Mouse (Mus musculus) splenic B cell, adult 2 months (primary cell): ENCODE measurements around the gene Shq1.

ENCODE experiments used
- DNase-seq: peaks from one replicate; pipeline ENCODE4 v3.0.0-alpha.2; 2011; ENCODE audit warnings: low read depth, low spot score
- H3K27me3 ChIP-seq: 2 replicates; pipeline ENCODE4 v1.6.1; 2012; ENCODE audit warnings: mild to moderate bottlenecking, low read length, moderate library complexity, mixed read lengths; ENCODE audit not compliant: control insufficient read depth, poor library complexity, insufficient read depth, severe bottlenecking
- H3K36me3 ChIP-seq: 2 replicates; pipeline ENCODE4 v1.6.1; 2012; ENCODE audit warnings: mild to moderate bottlenecking, low read length, moderate library complexity, mixed read lengths; ENCODE audit not compliant: control insufficient read depth, poor library complexity, insufficient read depth, severe bottlenecking

Shq1 gene

DNA sequence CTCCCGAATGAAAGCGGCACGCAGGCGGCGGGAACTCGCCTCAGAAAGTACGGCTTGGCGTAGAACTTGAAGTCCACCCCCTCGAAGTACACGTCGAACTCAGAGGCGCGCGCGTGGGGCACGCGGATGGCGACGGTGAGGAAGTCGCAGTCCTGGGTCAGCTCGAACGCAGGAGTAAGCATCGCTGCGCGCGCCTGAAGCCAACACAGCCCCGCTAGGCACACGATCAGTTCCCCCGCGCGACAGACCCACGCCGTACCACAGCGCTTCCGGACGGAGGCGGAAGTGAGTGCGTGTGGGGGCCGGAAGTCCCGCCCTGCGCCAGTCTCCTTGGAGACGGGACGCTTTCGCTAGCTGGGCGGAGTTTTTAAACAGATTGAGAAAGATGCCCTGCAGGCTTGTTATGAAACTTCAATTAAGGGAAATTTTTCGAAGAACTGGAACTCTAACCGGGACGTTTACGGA, at the start of gene Shq1:
TSS of gene Shq1 (minus strand) at position 278 of the 465 bp plus-strand sequence.
- DNase-seq = peak; percentile 95
- H3K36me3 ChIP-seq = no peaks in the 10 kb centered on the region
- H3K27me3 ChIP-seq = no peaks in the 10 kb centered on the region

DNA sequence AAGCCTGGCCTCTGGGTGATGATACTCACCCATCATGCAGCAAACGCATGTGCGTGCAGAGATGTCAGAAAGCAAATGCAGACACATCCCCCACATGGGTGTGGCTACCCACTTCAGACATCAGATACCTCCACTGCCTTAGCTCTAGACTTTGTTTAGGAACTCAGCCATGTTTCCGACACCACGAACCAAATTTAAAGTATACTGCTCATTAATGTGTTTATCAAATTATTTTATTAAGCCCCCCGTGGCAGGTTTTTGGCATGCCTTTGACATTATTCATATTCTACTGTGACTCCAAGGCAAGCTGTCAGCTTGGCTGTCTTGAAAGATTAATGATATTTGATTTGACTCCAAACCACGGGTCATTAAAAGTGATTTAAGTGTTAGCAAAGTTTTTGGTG, 49.1 kb upstream of the Shq1 start:
- Histone ChIP-seq H3K27me3 (no peaks in the 10 kb centered on the region), H3K36me3 (no peaks in the 10 kb centered on the region)
- DNase-seq = no peak

DNA sequence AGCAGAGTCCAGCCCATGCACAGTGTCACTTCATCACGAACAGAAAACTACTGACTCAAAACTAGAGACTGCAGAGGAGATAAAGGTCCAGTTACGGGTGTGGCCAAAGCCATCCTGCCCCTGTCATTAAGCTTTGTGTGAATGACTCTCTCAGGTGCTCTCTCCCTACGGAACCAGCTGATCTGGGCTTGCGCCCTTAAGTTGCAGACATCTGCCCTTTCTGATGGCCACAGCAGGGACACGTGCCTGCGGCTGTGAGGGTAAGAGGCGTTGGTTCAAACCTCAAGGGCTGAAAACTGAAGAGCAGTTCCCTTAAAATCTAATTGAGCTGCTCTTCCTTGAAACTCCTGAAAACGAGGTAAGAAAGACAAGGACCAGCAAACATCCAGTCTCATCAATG, 45.9 kb upstream of the Shq1 start:
- DNase-seq = no peak
- Histone ChIP-seq H3K36me3 (no peaks in the 10 kb centered on the region), H3K27me3 (no peaks in the 10 kb centered on the region)

DNA sequence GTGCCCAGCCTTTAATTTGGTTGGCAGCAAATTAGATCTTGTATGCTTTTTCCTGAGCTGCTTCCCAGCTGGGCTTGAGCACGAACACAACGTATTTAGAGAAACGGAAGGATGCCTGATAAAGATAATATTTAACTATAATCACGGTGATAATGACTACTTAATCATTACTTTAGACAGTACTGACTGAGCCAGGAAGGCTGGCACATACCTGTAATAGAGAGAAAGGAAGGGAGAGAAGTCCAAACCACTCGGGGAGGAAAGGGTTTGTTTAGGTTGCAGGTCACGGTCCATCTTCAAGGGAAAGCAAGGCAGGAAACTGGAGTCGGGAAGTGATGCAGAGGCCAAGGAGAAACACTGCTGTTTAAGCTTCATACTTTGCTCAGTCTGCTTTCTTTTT, 45.2 kb upstream of the Shq1 start:
- H3K36me3 ChIP-seq = no peaks in the 10 kb centered on the region
- H3K27me3 ChIP-seq = no peaks in the 10 kb centered on the region
- DNase-seq = no peak

DNA sequence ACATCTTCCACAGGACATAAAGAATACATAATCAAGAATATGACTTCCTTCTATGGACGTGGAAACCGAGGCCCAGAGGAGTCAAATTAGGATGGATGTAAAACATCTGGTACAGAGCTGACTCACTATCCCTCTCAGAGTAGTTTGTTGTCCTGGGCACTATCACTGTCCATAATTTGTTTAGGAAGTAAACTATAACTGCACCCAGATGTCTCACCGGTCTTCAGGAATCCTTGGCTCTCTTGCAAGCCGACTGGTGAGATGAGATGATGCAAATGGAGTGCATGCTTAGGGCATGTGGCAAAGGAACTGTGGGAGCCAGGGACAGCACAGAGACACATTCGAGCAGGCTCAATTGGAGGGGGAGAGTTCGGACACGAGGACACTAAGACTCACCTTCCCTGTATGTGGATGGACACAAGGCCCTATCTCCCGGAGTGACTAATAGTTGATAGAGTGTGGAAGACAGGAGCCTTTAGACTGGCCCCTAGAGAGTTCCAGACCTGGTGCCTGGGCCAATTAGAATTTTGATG, 44.4 kb upstream of the Shq1 start:
- DNase-seq = no peak
- H3K36me3 ChIP-seq = no peaks in the 10 kb centered on the region
- no peaks in the 10 kb centered on the region for H3K27me3 ChIP-seq

DNA sequence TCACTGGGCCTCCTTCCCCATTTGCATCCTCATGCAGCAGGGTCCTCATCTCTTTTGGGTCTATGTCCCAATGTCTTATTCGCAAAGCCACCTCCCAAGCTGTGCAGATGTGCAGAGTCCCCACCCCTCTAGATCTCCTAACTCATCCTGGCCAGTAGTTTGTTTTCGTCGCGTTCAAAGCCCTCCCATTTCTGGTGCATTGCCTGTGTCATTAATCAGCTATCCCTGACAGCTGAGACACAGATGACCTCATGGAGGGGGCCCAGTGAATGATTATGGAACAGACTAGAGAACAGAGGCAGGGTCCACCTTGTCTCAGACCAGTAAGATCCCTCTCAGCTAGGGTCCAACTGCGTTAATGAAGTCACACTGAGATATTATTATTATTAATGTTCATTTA, 39.9 kb upstream of the Shq1 start:
- no peaks in the 10 kb centered on the region for H3K36me3 ChIP-seq
- H3K27me3 ChIP-seq = no peaks in the 10 kb centered on the region
- DNase-seq = no peak

DNA sequence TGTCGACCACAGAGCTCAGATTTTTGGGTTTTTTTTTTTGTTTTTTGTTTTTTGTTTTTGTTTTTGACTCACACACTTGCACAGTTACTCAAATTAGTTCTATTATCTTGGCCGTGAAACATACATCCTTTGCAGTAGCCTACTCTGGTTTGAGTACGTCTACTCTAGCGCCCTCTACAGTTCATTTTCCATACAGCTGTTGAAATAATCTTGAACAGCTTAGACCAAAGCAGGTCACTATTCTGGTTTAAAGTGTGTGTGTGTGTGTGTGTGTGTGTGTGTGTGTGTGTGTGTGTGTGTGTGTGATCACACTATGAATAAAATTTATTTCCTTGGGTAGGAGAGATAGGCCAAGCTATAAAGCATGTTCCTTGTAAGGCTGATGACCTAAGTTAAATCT, 39.2 kb upstream of the Shq1 start:
- no peaks in the 10 kb centered on the region for H3K27me3 ChIP-seq
- DNase-seq = peak; percentile 31
- no peaks in the 10 kb centered on the region for H3K36me3 ChIP-seq

DNA sequence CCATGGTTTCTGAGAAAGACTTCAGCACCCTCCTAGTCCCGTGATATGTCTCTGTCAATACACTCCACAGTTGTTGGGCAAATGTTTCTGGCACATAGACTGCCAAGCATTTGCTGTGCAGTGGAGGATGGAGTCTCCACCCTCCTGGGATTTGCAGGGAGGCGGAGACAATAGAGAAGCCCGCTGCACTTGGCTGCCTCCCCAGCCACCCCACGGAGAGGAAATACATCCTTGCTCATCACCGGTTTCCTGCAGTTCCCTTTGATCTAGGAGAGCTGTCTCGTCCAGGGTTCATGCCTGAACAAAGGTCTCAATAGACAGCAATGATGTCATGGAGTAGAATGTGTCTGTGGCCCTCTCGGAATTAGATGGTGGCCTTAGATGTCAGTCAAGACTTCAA, 38.5 kb upstream of the Shq1 start:
- DNase-seq = peak; percentile 14
- Histone ChIP-seq H3K36me3 (no peaks in the 10 kb centered on the region), H3K27me3 (no peaks in the 10 kb centered on the region)

DNA sequence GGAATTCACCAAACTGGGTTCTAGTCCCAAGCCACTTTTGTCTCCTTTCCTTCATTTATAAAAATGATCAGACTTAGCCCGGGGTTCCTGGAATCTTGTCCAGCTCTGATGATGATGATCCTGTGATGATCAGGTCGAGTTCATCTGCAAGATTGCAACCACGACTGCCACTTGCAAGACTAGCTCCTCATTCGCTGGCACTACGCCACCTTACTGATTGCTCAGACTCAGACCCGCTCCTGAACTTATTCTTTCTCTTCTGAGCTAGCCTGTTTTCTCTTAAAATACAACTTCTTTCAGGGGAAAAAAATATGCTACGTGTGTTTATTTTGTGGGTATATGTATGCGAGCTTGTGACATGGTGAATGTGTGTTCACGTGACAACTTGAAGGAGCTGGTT, 38.0 kb upstream of the Shq1 start:
- no peaks in the 10 kb centered on the region for H3K27me3 ChIP-seq
- no peaks in the 10 kb centered on the region for H3K36me3 ChIP-seq
- DNase-seq = no peak

DNA sequence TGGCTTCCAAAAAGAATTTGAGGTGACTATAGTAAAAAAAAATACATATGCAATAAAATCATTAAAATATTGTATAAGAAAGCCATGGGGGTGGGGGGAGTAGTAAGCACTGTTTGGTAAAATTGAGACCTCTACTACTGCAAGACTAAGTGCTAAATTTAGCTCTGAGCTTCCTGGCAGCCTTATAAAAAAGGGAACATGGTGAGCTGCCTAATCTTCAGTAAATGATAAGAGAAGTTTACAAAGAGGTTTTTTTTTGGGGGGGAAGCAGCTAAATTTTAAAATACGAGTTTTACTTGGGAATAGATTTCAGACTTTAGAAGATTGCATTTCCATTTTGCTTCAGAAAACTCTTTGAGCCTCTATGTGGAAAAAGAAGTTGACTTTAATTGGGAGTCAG, 37.3 kb upstream of the Shq1 start:
- H3K27me3 ChIP-seq = no peaks in the 10 kb centered on the region
- no peaks in the 10 kb centered on the region for H3K36me3 ChIP-seq
- DNase-seq = no peak

DNA sequence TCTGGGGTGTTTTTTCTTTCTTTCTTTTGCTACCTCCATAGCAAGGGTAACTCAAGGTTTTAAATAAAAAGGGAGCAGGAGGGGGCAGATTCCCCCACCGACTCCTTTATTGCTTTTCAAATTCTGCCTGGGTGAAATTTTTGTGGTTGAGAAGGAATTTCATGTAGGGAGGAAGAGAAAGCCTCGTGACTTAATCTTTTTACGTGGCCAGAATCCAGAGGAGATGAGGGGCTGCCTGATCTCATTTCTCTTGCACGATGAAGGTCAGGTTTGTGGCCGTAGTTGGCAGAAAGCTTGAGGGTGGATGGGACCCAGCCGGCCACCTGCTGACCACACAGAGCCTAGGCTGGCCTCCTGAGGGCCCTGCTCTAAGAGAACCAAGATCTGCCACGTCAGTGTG, 36.6 kb upstream of the Shq1 start:
- H3K36me3 ChIP-seq = no peaks in the 10 kb centered on the region
- no peak for DNase-seq
- H3K27me3 ChIP-seq = no peaks in the 10 kb centered on the region

DNA sequence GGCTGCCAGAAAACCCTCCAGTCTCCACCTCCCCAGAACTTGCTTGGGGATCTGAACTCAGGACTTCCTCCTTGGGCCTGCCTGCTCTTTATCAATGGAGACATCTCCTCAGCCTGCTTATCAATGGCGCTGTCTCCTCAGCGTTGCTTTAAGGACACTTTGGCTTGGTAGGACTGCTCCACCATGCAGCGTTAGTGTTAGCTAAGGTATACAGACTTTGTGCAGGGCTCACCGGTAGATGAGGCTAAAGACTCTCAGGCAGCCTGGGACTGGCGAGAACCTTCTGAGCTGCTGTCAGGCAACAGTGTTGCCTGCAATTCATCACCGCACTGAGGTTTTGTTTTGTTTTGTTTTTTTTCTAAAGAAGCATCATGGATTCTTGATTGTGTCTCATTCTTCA, 35.9 kb upstream of the Shq1 start:
- DNase-seq = no peak
- no peaks in the 10 kb centered on the region for H3K27me3 ChIP-seq
- no peaks in the 10 kb centered on the region for H3K36me3 ChIP-seq

DNA sequence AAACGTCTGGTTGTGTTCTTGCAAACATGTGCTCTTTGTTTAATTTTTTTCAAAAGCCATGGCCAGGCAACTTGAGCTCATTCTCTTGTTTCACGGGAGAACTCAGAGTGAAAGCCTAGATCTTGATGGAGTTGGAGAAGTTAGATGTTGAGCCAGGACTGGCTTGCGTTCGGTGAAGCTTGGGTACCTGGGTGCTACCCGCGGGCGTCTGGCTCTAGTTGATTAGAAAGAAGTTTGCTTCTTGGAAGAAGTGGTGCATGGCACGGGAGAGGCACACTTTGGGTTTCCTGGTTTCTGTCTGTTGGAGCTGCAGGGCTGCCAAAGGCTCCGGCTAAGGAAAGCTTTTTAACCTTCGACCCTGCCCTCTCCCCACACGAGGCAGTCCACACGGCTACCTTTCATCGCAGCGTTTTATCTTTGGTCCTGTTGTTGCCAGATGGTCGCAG, 34.4 kb upstream of the Shq1 start:
- no peak for DNase-seq
- Histone ChIP-seq H3K36me3 (no peaks in the 10 kb centered on the region), H3K27me3 (peaks cover 1% of the 10 kb centered on the region; the same call in 1 of the 2 replicates)

DNA sequence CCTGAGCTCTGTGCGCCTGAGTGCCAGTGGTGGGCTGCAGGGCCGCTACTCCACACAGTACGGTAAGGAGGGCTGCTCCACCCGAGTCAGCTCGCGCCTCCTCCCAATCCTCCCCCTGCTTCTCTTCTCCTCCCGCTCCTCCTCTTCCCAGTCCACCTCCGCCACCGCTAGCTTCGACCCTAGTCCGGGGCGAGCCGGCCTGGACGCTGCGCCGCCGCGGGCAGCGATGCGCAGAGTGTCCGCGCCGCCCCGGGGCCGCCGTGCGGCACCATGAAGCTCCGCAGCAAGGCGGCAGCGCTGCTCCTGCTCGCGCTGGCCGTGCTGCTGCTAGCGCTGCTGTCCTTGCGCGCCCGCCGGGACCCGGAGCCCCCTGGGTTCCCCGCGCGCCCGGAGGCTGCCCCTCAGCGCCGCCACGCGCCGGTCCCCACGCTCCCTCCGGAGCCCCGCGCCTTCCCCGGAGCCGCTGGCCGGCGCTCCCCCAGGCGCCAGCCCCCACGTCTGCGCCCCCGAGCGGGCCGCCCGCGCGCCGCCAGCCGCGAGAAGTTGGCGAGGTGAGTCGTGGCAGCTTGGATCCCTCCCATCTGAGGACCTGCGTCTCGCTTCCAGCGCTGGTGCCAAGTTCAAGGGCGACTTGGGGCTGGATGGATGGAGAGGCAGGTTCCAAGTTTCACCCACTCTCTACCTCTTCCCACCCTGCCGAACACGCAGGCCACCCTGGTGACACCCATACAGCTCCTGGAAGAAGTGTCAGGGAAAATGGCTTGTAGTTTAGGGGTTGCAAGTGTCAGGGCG, 33.8 kb upstream of the Shq1 start, which contains the start of gene Gxylt2:
TSS of gene Gxylt2 (plus strand) at position 161 of the 792 bp plus-strand sequence.
- Histone ChIP-seq H3K36me3 (no peaks in the 10 kb centered on the region), H3K27me3 (peaks cover 1% of the 10 kb centered on the region; the same call in 1 of the 2 replicates)
- DNase-seq = no peak

DNA sequence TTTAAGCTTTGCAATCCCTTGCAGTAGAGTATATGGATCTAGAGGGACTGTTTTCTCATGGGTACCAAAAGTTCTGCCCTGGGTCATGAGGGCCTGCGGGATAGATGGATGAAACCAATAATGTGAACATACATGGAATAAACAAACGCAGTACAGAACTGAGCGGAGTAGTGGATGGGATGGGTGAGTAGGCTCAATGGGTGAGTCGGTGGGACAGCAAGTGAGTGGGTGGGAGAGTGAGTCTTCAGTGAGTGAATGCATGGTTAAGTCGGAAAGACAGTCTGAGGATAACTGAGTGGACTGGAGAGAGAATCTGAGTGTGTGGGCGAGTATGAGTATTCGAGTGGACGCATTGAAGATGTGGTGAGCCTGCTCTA, 33.2 kb upstream of the Shq1 start:
- H3K27me3 ChIP-seq = peaks cover 1% of the 10 kb centered on the region; the same call in 1 of the 2 replicates
- H3K36me3 ChIP-seq = no peaks in the 10 kb centered on the region
- no peak for DNase-seq
